Mouse (Mus musculus) brain, embryonic 14.5 days (tissue): ENCODE results near the gene Hopx. TPM values are rescaled to one million over a fixed set of nuclear protein-coding genes. Genes with fewer than 3 reads are reported as not detected.

Experiments
- DNase-seq: peaks from one replicate; pipeline ENCODE4 v3.0.0-alpha.2; 2011; ENCODE audit warnings: low read depth
- CTCF ChIP-seq: fragments of 200-500 bp; IDR thresholded peaks from 2 replicates; pipeline ENCODE4 v1.5.1; 2012; ENCODE audit warnings: inconsistent platforms, mild to moderate bottlenecking, moderate library complexity, borderline replicate concordance; ENCODE audit not compliant: insufficient read depth, insufficient read length; ENCODE audit errors: extremely low read depth
- POLR2A ChIP-seq: fragments of 200-500 bp; IDR thresholded peaks from 2 replicates; pipeline ENCODE4 v1.6.1; 2012; ENCODE audit warnings: mild to moderate bottlenecking, inconsistent platforms, borderline replicate concordance; ENCODE audit not compliant: poor library complexity, insufficient read depth, insufficient read length, severe bottlenecking; ENCODE audit errors: extremely low read depth
- polyA plus RNA-seq: library from polyadenylated mRNA; depleted of rRNA; stranded (reverse); fragments of >200 nt; gene quantifications from 2 replicates; pipeline ENCODE4 v1.2.3, GENCODE M21; 2012

Gene Hopx
- polyA plus RNA-seq, 1 experiment: 28.1 TPM

DNA sequence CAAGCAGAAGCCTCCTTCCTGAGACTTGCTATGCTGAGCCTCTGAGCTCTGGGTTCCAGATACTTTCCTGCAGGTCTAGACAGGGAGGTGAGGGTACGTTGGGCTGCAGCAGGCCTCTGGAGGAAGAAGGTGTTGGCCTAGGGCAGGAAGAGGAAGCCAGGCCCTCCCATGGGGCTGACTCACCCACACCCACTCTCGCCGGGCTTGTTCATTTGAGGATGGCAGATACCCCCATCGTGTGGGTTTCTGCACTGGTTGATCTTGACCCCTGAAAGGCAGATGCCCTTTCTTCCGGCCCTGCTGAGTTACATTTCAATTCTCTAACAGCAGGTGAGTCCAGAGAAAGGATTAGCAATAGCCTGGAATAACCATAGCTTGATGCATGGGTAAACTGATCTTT is 22.4 kb downstream of the Hopx start:
- DNase-seq: no peak
- TF ChIP-seq POLR2A: no peak

- TF ChIP-seq POLR2A (no peak), CTCF (no peak)
- DNase-seq: no peak
Observed at GRCm38 (mm10) chr5:77091923-77092322, 23.0 kb downstream of the Hopx start.

DNA sequence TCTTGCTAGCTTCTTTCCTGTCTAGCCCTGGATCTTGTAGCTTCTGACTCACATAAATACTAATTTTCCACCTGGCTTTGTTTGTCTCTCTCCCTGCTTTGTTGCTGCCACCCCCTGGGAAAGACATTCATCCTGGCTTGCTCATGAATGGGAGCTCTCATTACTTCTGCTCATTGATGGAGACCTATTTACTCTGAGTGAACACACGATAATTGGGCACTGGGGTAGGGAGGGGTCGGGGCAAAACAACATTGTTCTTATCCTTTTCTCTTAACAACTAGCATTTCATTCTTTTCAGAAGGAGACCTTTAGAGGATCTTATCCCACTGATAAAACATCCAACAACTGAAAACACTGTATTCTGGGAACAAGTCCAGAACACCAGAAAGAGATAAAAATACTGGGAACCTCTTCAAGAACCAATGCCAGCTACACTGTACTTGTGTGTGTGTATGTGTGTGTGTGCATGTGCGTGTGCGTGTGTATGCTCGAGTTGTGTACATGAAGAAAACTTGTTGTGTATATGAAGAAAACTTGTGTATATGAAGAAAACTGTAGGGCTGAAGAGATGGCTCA is 24.3 kb downstream of the Hopx start:
- DNase-seq: peak; percentile 94

GRCm38 (mm10) chr5:77089901-77090300 is 25.0 kb downstream of the Hopx start:
- DNase-seq: peak; percentile 92
- TF ChIP-seq CTCF (no peak), POLR2A (no peak)

More for the DNA sequence above, 24.3 kb downstream of the Hopx start:
- no peak for TF ChIP-seq POLR2A

DNA sequence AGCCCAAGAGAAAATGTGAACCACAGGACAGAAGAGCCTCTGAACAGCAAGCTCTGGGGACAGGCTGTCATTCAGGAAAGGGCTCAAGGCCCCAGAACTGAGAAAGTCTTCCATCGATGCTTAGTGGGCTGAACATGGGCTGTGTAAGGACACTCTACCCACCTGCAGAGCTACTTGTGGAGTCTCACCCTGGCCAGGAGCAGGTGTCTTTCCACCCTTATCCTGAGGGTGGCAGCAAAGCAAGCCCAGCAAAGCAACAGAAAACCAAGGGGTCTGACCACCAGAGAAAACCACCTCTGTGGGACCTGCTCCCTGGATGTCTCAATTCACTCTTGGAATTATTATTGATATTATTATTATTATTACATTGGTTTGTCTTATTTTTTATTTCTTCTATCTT is 25.6 kb downstream of the Hopx start:
- TF ChIP-seq POLR2A (no peak), CTCF (peak; percentile 78)
- peak; percentile 67 for DNase-seq

DNA sequence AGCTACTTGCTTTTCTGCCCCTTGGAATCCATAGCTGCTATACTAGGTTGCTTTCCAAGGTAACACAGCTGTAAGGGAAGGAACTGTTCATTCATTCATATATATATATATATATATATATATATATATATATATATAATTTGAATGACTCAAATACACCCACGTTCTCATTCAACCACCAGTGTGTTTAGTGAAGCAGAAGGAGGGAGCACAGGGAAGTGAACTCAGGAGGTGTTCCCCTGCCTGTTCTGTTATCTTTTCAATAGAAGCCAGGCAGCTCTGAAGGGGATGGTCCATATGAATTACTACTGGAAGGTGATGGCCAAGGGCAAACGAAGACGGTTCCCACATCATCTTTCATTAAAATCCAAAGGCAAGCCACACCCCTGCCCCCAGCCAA is 27.8 kb downstream of the Hopx start:
- TF ChIP-seq POLR2A: no peak
- no peak for DNase-seq

DNA sequence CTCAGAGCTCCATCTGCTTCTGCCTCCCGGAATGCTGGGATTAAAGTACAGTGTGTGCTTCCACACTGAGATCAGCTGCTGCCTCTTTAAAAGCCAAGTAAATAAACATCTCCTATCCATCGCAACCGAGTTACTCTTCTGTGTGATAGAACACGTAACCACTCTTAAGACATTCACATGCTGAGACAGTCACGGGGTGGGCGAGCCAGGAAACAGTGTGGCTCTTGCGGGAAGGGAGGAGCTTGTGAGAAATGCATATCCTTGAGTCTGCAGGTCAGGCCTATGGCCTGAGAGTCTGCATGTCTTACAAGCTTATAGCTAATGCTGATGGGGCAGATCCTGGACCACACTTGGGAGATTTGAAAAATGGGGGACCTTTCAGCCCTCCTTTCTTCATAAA is 28.4 kb downstream of the Hopx start:
- DNase-seq: no peak
- no peak for TF ChIP-seq POLR2A
- no peak for TF ChIP-seq CTCF

DNA sequence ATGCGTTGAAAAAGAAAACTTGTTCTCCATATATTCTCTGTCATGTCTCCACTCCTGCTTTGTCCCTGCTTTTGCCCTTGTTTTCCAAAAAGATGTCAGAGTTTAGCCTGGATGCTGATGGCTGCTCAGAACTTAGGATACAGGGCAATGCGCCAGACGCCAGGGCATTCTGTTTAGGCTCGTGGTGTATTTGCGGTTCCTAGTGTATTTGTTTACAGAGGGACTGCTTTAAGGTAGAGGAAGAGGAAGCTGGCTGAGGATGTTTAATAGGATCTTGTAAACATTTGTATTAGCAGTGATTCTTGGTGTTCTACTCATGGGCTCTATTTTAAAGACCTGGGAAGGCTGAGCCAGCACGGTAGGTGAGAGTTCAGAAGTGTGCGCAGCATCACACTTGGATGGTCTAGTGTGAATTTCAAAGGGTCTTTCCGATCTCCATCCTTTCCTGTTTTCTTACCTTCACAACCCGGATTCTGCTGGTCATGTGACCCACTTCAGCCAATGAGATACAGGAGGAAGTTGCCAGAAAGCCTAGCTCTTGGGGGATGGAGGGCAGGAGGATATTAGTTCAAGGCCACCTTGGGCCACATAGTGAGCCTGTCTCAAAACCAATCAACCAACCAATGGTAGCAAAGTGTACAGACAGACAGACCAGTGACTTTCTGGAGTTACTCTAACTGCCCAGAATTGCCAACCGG is 29.0 kb downstream of the Hopx start:
- no peak for DNase-seq
- TF ChIP-seq POLR2A (no peak), CTCF (no peak)

DNA sequence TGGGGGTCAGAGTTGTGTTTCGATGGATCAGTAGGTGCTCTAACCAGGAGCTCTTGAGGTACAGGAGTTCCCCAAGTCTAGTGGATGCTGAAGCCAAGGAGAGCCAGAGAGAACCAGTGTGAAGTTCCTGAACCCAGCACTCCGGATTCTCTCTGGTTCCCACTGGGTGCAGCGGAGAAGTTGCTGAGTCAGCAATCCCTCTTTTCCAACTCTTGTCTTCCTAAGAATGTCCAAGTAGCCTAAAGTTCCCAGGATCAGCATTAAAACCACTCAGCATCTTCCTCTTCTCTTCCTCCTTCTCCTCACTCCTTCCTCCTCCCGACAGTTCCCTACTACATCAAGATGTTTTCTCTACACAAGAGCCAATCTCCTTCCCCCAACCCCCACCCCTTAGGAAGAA is 30.5 kb downstream of the Hopx start:
- TF ChIP-seq POLR2A (no peak), CTCF (no peak)
- no peak for DNase-seq

DNA sequence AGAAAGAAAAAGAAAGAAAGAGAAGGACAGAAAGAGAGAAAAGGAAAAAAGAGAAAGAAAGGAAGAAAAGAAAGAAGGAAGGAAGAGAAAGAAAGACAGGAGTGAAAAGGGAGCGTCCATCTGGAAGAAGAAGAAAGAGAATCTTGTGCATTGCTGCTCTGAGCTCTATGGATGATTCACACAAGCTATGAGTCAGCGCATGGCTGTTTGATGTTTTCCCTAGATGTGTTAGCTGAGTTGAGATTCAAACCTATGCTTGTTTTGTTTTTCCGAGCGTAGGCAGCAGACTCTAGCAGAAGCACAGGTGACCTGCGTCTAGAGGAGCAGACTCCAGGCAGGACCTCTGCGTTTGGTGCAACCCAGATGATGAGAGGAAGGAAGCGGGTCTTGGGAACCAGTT is 32.2 kb downstream of the Hopx start:
- no peak for DNase-seq
- no peak for TF ChIP-seq CTCF
- no peak for TF ChIP-seq POLR2A

DNA sequence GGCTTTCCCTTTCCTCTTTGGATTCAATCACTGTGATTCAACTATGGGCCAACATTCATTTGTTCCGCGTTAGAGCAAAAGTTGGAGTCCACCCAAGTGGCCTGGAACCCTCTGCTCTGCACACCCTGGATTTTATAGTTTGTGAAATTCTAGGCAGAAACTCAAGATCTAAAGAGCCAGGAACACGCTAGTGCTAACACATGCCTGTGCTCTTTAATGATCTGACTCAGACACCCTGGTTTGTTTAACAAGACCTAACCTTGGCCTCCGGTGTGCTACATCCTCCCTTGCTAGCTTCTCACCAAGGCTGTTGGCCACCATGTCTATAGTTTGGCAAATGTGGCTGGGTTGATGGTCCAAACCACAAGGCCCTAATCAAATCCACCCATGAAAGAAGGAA is 34.2 kb downstream of the Hopx start:
- no peak for DNase-seq
- TF ChIP-seq CTCF (no peak), POLR2A (no peak)

GRCm38 (mm10) chr5:77075951-77076350 is 39.0 kb downstream of the Hopx start:
- no peak for TF ChIP-seq POLR2A
- DNase-seq: no peak

- DNase-seq: no peak
- TF ChIP-seq POLR2A (no peak), CTCF (no peak)
Observed at GRCm38 (mm10) chr5:77074914-77075313, 40.0 kb downstream of the Hopx start.
